Mouse (Mus musculus) intestine, postnatal 0 days (tissue): ENCODE results near the gene Gstm4. TPM values are rescaled to one million over a fixed set of nuclear protein-coding genes. Genes with fewer than 3 reads are reported as not detected.

Source experiments
- ATAC-seq: fragments of 200-750 bp; cut with Nextera tagmentation; 2 replicates; pipeline ENCODE4 v1.8.0; 2017; ENCODE audit warnings: mild to moderate bottlenecking, moderate TSS enrichment, moderate library complexity
- H3K27ac ChIP-seq: fragments of 300-500 bp; sonication (generic); 2 replicates; pipeline ENCODE4 v1.5.1; 2014; ENCODE audit warnings: mild to moderate bottlenecking, low read depth, low read length, moderate library complexity
- H3K27me3 ChIP-seq: fragments of 300-500 bp; sonication (generic); replicated peaks from 2 replicates; pipeline ENCODE4 v1.6.1; 2014; ENCODE audit warnings: low read length, mixed read lengths; ENCODE audit not compliant: control insufficient read depth, insufficient read depth
- H3K36me3 ChIP-seq: fragments of 300-500 bp; sonication (generic); 2 replicates; pipeline ENCODE4 v1.6.1; 2014; ENCODE audit warnings: mild to moderate bottlenecking, moderate library complexity; ENCODE audit not compliant: control insufficient read depth, insufficient read depth
- H3K4me1 ChIP-seq: fragments of 300-500 bp; sonication (generic); replicated peaks from 2 replicates; pipeline ENCODE4 v1.6.1; 2014; ENCODE audit warnings: antibody characterized with exemption, low read length, mixed read lengths; ENCODE audit not compliant: control insufficient read depth, insufficient read depth
- H3K4me2 ChIP-seq: fragments of 300-500 bp; sonication (generic); replicated peaks from 2 replicates; pipeline ENCODE4 v1.6.1; 2014; ENCODE audit warnings: low read depth, mild to moderate bottlenecking, moderate library complexity
- H3K4me3 ChIP-seq: fragments of 300-500 bp; sonication (generic); 2 replicates; pipeline ENCODE4 v1.5.1; 2014; ENCODE audit warnings: low read depth, low read length
- H3K9ac ChIP-seq: fragments of 300-500 bp; sonication (generic); 2 replicates; pipeline ENCODE4 v1.6.1; 2014; ENCODE audit warnings: mild to moderate bottlenecking, low read depth, low read length
- H3K9me3 ChIP-seq: fragments of 300-500 bp; sonication (generic); 2 replicates; pipeline ENCODE4 v1.6.1; 2016; ENCODE audit warnings: mixed run types; ENCODE audit not compliant: control insufficient read depth
- CTCF ChIP-seq: sonication (generic); IDR thresholded peaks from 2 replicates; pipeline ENCODE4 v1.5.1; 2016; ENCODE audit warnings: low read depth, mild to moderate bottlenecking, control low read depth, antibody characterized with exemption, moderate library complexity
- WGBS: fragments of 180-500 bp; shearing (Covaris S2); extraction: QIAGEN DNeasy Blood & Tissue Kit; methylation state at CpG from one replicate; pipeline ENCODE4 v1.1.7; 2014; 5-methylcytosine and 5-hydroxymethylcytosine counted together
- polyA plus RNA-seq: library from polyadenylated mRNA; unstranded; fragments of >200 nt; fragmentation: Nextera tagmentation; extraction: Ambion mirVana; gene quantifications from 2 replicates; pipeline ENCODE4 v1.2.1, GENCODE M21; 2015

The Gstm4 gene
- polyA plus RNA-seq, 1 experiment from 2014 or later, result 30.5 TPM

DNA sequence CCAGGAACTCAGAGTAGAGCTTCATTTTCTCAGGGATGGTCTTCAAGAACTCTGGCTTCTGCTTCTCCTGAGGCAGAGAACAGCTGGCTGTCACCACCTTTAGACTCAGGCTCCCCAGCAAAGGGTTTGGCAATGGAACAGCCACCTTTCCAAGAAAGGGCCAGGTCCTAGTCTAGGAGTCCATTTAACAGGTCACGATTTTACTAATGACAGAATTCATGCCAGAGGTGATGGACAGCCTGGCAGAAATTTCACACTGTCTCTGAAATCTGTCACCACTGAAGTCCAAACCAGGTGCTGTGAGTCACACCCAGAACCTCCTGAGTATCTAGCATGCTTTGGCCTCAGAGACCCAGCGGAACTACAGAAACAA is 29.7 kb downstream of the Gstm4 start:
- no peaks in the 10 kb centered on the region for H3K9me3 ChIP-seq
- no peak for ATAC-seq
- H3K27ac ChIP-seq, result no peak overlapping the region
- H3K9ac ChIP-seq, result no peak overlapping the region
- H3K4me1 ChIP-seq, result 0 out of 2 replicates have a peak, but pooled peaks cover 5% of the 10 kb centered on the region
- no peak overlapping the region for H3K4me3 ChIP-seq
- TF ChIP-seq CTCF, result no peak
- H3K4me2 ChIP-seq, result no peak overlapping the region
- no peaks in the 10 kb centered on the region for H3K36me3 ChIP-seq
- WGBS, result 93% methylated on average over 2 of the region's 2 CpGs
- H3K27me3 ChIP-seq, result no peaks in the 10 kb centered on the region

- no peak overlapping the region for H3K9ac ChIP-seq
- TF ChIP-seq CTCF, result no peak
- no peak overlapping the region for H3K4me2 ChIP-seq
Measured at GRCm38 (mm10) chr3:108014098-108014973, 30.4 kb downstream of the Gstm4 start.

DNA sequence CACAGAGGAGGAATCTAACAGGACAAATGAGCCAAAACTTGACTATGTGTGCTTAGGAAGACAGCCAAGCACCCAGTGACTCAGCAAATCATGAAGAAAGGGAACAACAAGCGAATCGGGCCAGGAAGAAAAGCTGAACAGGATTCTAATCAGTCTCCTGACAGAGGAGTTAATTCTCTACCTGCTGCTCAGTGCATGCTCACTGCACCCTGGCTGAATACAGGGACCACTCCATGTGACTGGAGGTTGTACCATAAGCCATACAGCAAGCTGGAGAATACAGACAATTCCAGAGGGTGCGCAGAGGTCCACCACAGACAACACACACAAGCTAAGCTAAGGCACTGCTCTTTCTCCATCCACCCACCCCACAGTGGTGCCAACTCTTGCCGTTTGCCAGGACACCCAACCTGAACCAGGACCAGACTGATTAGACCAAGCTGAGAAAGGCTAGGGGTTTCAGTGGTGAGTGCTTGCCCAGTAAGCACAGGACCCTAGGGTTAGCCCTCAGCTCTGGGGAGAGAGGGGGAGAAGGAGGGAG is 31.3 kb downstream of the Gstm4 start:
- no peak overlapping the region for H3K4me2 ChIP-seq
- no peaks in the 10 kb centered on the region for H3K27me3 ChIP-seq
- ATAC-seq, result no peak
- no peak overlapping the region for H3K4me3 ChIP-seq
- no peak overlapping the region for H3K9ac ChIP-seq
- 69% methylated on average over 4 of the region's 4 CpGs for WGBS
- H3K4me1 ChIP-seq, result 0 out of 2 replicates have a peak, but pooled peaks cover 1% of the 10 kb centered on the region
- no peaks in the 10 kb centered on the region for H3K9me3 ChIP-seq
- H3K36me3 ChIP-seq, result no peaks in the 10 kb centered on the region
- TF ChIP-seq CTCF, result no peak
- H3K27ac ChIP-seq, result no peak overlapping the region

More at GRCm38 (mm10) chr3:108014098-108014973, 30.4 kb downstream of the Gstm4 start:
- H3K4me1 ChIP-seq, result 0 out of 2 replicates have a peak, but pooled peaks cover 5% of the 10 kb centered on the region
- H3K27ac ChIP-seq, result no peak overlapping the region
- H3K9me3 ChIP-seq, result no peaks in the 10 kb centered on the region
- WGBS, result 86% methylated on average over 7 of the region's 8 CpGs
- H3K27me3 ChIP-seq, result no peaks in the 10 kb centered on the region
- H3K4me3 ChIP-seq, result no peak overlapping the region
- no peak for ATAC-seq
- no peaks in the 10 kb centered on the region for H3K36me3 ChIP-seq

GRCm38 (mm10) chr3:108011558-108011957 is 33.1 kb downstream of the Gstm4 start:
- ATAC-seq, result no peak

GRCm38 (mm10) chr3:108010286-108010685 is 34.4 kb downstream of the Gstm4 start:
- H3K9me3 ChIP-seq, result no peaks in the 10 kb centered on the region
- no peak for ATAC-seq
- 69% methylated on average over 2 of the region's 2 CpGs for WGBS
- TF ChIP-seq CTCF, result no peak
- H3K4me2 ChIP-seq, result no peak overlapping the region
- no peak overlapping the region for H3K27ac ChIP-seq
- no peak overlapping the region for H3K9ac ChIP-seq
- no peaks in the 10 kb centered on the region for H3K27me3 ChIP-seq
- no peaks in the 10 kb centered on the region for H3K36me3 ChIP-seq
- no peak overlapping the region for H3K4me3 ChIP-seq
- no peaks in the 10 kb centered on the region for H3K4me1 ChIP-seq

More at GRCm38 (mm10) chr3:108011558-108011957, 33.1 kb downstream of the Gstm4 start:
- no peaks in the 10 kb centered on the region for H3K36me3 ChIP-seq
- H3K9me3 ChIP-seq, result no peaks in the 10 kb centered on the region
- no peak overlapping the region for H3K4me3 ChIP-seq
- H3K9ac ChIP-seq, result no peak overlapping the region
- no peak for TF ChIP-seq CTCF
- no peak overlapping the region for H3K4me2 ChIP-seq
- no peak overlapping the region for H3K27ac ChIP-seq
- WGBS, result 77% methylated on average over 3 of the region's 3 CpGs
- H3K27me3 ChIP-seq, result no peaks in the 10 kb centered on the region
- no peaks in the 10 kb centered on the region for H3K4me1 ChIP-seq

- H3K4me1 ChIP-seq, result no peaks in the 10 kb centered on the region
- H3K4me2 ChIP-seq, result no peak overlapping the region
- no peak overlapping the region for H3K27ac ChIP-seq
- H3K9ac ChIP-seq, result no peak overlapping the region
- ATAC-seq, result no peak
- WGBS, result 70% methylated on average over 8 of the region's 8 CpGs
- no peaks in the 10 kb centered on the region for H3K9me3 ChIP-seq
- no peak for TF ChIP-seq CTCF
- no peaks in the 10 kb centered on the region for H3K36me3 ChIP-seq
- no peak overlapping the region for H3K4me3 ChIP-seq
- H3K27me3 ChIP-seq, result no peaks in the 10 kb centered on the region
Measured at GRCm38 (mm10) chr3:108002021-108002420, 42.7 kb downstream of the Gstm4 start.
